Mouse (Mus musculus) neutrophil, adult 5-6 weeks (primary cell): ENCODE data around the gene Lims1. TPM values are rescaled to one million over a fixed set of nuclear protein-coding genes. Genes with fewer than 3 reads are reported as not detected.

ENCODE experiments used
- ATAC-seq: fragments of 151-379, 151-347 bp; 2 replicates; pipeline ENCODE4 v1.8.0; 2017; ENCODE audit warnings: mild to moderate bottlenecking, moderate TSS enrichment; ENCODE audit not compliant: insufficient number of reproducible peaks, poor library complexity, low FRiP score, severe bottlenecking; ENCODE audit errors: extremely low read depth
- total RNA-seq: library from RNA; stranded (forward); fragments of 200-1000 nt; gene quantifications from 2 replicates; pipeline ENCODE4 v1.2.3, GENCODE M21; 2017

Lims1 gene
- total RNA-seq, 1 experiment from 2014 or later, result 61.9 TPM

DNA sequence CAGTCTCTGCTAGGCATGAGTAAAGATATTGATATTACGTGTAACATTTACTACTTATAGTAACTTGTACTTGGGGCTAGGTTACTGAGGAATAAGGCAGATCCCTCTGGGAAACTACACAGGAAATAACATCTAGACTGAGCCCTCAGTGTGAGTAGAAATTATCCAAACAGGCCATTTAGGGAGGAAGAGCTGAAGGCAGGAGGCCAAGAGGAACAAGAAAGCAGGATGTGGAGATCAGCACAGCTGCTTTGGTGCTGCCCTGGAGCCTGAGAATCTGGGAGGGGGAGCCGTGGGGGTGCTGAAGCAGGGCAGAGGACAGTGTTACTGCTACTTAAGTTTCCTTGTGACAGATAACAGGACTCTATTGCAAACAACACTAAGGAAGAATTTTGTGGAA is 18.4 kb downstream of the Lims1 start:
- ATAC-seq, result no peak

DNA sequence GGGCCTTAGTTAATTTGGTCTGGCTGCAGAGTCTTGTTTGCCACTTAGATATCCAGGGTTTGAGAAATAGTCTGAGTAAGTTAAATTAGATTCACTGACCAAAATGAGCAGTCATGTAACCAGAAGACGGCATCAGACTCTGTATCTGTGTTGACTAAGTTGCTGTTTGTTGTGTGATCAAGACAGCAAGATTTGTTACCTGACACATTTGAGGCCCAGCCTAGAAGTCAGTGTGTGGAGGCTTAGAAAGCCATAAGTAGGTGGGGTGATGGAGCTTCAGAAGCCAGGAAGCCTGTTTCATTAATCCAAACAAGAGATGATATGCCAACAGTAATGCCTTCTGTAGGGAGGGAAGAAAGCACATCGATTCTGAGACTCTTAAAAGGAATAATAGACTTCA is 18.9 kb downstream of the Lims1 start:
- ATAC-seq, result no peak

DNA sequence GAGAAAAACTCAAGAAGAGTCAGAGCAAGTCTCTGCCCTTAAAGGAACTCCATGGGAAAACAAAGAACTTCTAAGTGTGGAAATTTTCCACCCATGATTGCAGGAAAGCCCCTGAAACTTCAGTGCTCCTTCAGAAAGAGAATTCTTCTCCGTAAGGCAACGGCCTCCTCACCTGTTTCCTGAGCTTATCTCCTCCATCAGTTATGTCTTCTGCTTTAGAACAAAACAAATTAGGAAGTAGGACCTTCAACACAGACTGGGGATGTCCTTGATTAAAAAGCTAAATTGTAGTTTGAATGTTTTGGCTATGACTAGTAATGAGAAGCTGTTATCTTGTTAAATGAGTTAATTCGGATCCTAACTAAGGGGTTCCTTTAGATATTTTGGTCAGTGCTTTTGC is 20.3 kb downstream of the Lims1 start:
- no peak for ATAC-seq

DNA sequence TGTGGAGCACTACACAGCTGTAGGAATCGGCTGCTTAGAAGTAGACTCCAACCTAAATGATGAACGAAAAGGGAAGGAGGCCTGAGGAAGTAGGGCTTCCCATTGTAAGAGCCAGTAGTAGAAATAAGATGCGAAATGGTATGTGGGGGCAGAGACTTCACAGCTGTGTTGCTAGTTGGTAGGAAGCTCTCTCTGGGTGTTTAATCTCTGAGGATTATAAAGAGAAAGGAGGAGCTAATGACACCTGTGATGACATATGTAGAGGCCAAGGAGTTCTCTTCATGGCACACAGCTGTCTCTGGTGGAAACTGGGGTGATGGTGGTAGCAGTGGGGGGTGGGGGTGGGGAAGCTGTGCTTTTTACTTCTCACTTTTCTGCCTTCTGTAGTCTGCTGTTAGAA is 27.3 kb downstream of the Lims1 start:
- peak; percentile 60 for ATAC-seq

DNA sequence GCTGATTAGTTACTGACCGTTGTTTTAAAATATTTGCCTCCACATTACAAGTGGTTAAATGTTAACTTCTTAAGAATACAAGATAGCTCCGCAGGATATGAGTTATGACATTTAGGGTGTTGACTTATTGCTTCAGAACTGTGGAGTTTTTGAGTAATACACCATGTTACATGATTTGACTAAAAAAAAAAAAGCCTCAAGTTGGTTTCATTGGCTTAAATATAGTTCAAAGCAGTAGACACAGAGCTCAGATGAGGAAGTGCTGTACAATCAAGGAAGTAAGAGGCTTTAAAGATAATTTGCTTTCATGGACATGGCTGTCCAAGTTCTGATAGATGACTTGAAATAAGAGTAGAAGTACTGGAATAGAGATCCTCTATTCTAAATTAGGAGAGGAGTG is 28.4 kb downstream of the Lims1 start:
- ATAC-seq, result peak; percentile 86

DNA sequence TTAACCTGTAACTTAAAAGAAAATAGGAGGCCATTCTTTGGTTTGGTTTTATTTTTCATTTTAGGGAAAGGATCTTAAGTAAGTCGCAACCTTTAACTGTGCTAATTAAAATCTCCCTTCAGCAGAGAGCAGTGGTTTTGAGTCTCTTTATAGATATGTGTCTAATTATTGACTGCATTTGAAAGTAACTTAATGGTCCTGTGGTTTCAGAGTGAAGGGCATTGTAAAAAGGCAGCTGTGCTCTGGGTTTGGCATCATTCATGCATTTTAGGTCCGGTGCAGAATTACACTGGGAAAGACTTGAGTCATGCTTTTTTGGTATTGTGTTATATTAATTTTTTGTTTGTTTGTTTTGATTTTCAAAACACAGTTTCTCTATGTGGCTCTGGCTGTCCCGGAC is 29.1 kb downstream of the Lims1 start:
- no peak for ATAC-seq

DNA sequence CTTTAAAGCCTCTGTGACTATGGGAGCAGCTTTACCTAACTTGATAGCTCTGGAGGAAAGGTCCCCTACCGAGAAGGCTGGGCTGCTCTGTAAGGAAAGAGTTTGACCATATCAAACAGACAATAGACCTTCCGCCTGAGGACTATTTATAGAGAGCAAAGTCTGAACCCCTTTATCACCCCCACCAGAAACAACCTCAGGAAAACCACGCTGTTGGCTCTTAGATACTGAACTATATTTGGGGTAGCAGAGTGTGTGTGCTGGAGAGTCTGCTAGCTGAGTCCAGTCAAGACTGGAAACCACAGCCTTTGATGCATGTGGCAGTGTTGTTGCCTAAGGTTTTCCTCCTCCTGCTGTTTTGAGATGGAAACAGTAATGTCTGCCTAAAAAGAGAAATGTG is 31.3 kb downstream of the Lims1 start:
- ATAC-seq, result no peak

DNA sequence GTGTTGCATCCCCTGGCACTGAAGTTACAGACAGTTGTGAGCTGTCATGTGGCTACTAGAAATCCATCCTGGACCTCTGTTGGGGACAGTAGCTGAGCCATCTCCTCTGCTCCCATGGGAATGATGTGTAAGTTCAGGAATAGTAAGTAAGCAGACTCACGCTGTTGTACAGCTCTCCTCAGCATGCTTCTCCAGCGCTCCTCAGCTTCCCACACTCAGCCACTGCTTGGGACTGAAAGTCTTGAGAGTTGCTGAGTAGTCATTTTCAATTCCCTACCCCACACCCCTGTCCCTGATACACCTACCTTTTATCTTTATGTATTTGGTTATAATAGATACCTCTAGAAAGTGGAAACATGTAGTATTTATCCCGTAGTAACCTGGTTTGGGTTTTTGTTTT is 33.2 kb downstream of the Lims1 start:
- ATAC-seq, result no peak

DNA sequence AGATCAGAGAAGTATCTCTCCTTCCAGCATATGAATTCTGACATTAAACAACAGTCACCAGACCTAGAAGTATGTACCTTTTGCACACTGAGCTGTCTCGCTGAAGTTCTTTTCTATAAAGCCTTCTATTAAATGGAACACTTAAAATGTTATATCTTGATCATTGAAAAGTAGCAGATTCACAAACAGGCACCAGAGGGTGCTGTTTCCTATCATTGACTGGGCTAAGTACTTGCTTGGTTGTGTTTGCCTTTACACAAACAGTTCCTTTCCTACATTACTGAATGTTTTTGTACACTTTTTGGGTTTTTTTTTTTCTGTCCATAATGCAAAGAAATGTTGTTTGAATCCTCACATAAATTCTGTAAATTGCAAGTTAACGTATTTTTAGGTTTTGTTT is 35.9 kb downstream of the Lims1 start:
- peak; percentile 84 for ATAC-seq

DNA sequence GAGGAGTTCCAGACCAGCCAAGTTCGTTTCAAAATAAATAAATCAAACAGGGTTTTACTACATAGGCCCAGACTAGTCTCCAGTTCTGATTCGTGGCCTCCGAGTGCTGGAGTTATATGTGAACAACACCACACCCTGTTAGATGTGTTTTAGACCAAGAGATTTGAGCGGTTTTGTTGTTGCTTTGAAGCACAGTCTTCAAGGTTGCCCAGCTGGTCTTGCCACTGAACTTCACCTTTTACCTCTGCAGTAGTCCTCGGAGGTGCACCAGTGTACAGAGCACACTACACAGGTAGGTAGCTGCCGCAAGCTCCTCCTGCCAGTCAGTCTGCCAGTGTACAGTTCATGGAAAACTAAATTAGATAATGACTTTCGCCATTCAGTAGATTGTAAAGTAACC is 36.7 kb downstream of the Lims1 start:
- no peak for ATAC-seq

DNA sequence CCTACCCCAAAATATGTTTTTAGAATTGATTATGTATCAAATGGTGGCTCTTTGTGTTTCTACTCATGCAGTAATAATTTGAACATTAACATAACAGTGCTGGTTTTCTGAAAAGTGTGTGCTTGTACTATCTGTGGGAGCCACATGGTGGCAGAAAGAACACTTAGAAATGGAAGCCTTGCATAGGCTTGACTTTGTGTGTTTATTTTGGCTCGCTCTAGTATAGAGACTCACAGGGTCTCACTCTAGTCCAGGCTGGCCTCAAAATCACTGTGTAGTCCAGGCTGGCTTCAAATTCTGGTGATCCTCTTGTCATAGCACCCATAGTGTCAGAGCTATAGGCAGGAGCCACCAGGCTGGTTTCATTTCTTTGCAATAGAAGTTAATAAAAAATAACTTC is 39.5 kb downstream of the Lims1 start:
- ATAC-seq, result peak; percentile 66; the same call in 1 of the 2 replicates

DNA sequence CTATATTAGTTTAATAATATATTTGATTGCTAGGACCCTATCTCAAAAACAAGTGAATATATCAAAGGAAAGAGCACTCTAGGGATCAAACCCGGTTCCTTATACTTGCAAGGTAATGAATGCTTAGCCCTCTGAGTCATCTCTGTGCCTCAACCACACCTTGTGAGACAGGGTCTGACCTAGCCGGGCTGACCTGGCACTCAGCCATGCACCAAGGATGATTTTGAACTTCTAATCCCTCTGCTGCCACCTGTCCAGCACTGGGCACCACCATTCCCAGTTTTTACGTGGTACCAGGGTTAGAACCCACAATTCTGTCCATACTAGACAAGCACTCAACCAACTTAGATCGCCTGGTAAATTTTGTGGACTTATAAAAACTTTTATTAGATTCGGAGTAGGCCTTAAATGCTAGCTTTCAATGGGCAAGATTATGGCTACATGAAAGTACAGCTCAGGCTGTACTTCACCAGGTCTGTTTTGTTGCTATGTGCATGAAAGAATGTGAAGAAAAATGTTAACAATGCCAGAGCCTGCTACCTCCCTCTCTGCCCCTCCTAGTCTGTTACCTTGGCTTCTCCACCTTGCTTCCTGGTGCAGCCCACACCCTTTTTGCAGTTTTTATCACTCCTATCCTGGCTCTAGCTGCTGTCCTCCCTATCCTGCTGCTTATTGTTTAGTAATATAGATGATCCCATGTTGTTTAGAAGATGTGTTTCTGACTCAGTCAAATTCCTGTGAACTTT is 41.7 kb downstream of the Lims1 start:
- ATAC-seq, result no peak

DNA sequence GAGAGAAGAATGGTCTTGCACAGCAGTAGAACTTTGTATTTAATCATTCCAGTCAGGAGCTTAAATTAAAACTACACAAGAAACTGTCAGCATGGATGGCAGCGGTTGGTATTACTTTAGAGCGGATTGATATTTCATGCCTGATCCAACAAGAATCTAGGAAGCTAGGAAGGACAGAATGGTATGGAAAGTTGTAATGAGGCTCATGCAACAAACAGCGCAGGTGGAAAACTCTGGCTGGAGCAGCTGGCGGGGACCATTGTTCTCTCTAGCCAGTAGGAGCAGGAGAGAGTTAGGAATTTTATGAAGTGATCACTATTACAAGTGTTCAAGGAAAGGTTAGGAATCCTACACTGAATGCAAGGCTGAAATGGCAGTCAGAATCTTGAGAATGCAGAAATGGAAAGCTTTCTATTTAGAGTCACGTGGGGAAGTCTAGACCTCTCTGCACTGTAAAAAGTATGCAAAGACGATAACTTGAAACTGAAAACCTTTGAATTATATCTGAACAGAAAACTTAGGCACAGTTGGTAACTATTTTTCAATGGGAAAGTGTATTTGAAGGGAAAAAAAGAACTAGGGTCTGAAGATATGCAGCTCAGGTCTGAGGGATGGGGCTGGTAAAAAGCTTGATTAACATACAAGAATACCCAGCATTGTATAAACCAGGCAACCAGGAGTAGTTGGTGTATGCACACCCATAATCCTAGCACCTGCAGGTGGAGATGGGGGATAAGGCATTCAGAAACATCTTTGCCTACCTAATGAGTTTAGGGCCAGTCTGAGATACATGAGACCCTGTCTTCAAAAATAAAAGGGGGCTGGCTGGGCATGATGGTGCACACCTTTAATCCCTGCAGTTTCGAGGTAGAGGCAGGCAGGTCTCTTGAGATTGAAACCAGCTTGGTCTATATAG is 45.8 kb downstream of the Lims1 start:
- ATAC-seq, result no peak

DNA sequence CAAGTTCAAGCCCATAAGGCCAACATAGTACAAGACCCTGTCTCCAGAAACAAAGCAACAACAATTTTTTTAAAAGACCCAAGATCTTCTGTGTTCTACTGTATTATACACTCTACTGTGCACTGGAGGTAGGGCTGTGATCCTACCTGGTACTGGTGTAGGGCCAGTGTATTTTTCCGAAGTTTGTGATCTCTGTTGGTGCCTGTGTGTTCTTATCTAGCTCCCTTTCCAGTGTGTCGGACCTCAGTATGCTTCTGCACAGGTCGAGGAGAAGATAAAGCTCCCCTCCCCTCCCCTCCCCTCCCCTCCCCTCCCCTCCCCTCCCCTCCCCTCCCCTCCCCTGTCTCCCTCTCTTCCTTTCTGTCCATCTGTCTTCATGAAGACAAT is 46.4 kb downstream of the Lims1 start:
- no peak for ATAC-seq

DNA sequence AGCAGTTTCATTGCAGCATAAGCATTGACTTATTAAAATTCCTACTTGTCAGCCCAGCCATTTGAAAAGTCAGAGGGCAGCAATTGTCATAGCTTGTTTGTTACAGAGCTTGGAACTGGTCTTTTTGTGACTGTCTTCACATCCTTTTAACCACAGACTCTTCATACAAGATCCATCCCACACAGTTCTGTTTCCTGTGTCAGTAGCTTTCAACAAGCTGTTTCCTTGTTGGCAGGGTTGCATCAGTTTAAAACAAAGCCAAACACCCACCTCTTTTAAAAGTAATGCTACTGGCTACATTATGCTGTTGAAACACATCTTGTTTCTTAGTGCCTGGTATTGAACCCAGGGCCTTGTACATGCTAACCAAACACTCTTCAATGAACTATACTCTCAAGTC is 46.9 kb downstream of the Lims1 start:
- ATAC-seq, result peak; percentile 25; the same call in 1 of the 2 replicates

DNA sequence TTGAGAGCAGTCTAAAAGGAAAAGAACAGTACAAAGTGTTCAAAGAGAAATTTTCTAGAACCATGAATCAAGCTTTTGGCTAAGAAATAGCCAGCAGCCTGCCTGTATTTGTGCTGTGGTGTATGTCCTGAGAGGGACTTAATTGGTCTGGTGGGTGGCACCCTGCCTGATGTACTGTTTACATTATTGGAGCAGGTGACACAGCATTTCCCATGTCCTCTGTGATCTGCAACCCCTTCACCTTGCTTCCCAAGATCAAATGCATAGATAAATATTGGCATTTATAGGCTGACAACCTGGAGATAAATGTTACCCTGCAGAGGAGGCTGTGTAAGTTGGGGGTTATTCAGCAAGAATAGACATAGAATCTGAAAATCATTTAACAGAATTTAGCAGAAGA is 47.3 kb downstream of the Lims1 start:
- ATAC-seq, result no peak

DNA sequence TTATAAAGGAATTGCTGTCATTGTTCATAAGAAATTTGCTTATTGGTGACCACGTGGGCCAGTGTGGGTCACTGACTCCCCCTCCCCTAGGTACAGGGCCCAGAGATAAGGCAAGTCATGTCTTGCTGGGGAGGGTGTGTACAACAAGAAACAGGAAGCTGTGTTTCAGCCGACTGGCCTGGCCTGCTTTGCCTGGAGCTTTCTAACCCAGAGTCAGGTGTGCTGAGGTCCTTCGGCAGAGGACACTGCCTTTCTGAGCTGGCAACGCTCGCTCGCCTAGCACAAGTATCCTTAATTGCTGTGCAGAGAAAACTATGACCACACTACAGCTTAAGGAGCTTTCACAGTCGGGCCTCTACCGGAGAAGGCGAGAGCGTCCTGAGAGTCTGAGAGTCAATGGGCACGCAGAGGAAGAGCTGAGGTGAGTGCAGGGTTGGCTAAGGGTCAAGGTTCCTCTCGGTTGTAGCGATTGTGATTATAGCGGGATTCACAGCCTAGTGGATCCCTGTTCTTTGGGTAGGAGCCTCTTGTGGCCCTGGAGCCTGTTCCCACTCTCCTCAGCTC is 48.1 kb downstream of the Lims1 start:
- peak; percentile 89 for ATAC-seq

DNA sequence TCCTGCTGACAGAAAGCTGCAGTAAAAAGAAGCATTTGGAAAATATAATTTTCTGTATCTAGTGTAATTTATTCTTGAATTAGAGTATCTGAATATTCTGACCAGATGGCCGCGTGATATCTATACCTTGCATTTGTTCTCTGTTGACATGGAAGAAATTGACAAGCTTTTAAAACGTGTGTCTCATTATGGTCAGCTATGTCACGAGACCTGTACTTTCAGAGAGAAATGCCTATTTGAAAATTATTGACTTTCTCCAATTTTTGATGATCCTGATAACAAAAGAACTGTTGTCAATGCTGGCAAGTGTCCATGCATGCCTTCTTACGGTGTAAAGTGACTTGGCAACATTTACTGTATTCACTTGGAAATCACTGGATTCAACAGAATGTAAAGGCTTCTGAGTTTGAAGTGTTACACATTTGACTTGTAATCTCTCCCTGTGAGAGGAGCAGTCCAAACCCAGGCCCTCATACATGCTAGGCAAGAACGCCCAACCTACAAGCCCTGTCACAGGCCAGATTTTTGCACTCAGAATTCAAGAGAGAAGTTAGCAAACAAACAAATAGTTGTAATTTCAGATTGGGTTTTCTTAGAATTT is 49.3 kb downstream of the Lims1 start:
- ATAC-seq, result no peak

DNA sequence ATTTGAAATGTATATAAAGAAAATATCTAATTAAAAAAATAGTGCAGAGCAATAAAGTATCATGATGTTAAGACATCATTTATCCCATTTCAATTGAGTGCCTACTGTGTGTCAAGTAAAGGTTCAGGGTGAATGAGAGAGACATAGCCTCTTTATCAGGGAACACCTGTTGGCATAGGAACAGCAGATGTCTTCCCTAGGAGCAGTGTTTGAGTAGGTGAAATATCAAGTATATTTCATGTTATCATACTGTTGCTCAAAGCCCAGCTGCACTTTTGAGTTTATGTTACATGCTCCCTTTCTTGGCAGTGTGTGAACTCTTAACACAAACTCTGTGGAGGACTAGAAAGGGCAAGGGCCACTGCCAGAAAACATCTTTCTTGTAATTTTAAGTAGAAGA is 50.6 kb downstream of the Lims1 start:
- no peak for ATAC-seq
